Mouse (Mus musculus): Measurements from ENCODE around the gene Rpgr. TPM values are rescaled to one million over a fixed set of nuclear protein-coding genes. Genes with fewer than 3 reads are reported as not detected.

Gene Rpgr
- polyA plus RNA-seq, 1 experiment from 2014 or later: 8.8 TPM

DNA sequence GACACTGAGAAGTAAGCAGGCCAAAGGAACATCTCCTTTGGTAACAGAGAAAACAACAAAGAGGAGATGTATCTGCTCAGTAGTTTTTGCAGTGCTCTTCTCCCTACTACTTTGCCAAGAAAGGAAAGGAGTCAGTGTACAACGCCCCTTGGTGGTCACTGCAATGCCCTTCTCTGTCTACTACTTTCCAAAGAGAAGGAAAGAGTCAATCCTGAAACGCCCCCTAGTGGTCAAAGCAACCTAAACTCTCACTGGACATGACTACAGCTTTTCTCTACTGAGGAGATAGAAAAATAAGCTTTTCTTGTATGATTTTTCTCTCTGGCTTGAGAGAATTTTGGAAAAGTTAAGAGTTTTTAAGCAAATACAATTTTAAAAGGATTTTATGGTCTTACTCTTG is 15.4 kb downstream of the Rpgr start:
- H3K9me3 ChIP-seq (replicated peaks): no peaks in the 10 kb centered on the region

GRCm38 (mm10) chrX:10152390-10152789 is 64.3 kb downstream of the Rpgr start:
- 57% methylated on average over 3 of the region's 3 CpGs for WGBS
- no peak overlapping the region for H3K9ac ChIP-seq
- H3K27ac ChIP-seq: no peak overlapping the region
- no peaks in the 10 kb centered on the region for H3K4me1 ChIP-seq (replicated peaks)
- no peak overlapping the region for H3K4me3 ChIP-seq
- no peak for ATAC-seq (replicated peaks; ENCODE audit: insufficient number of reproducible peaks, insufficient read depth, low FRiP score, low read depth)
- H3K36me3 ChIP-seq: no peaks in the 10 kb centered on the region
- H3K9me3 ChIP-seq (replicated peaks): no peaks in the 10 kb centered on the region
- H3K4me2 ChIP-seq: no peak overlapping the region
- no peaks in the 10 kb centered on the region for H3K27me3 ChIP-seq

More for the DNA sequence above, 15.4 kb downstream of the Rpgr start:
- no peak overlapping the region for H3K27ac ChIP-seq
- WGBS: 21% methylated on average over 2 of the region's 2 CpGs
- no peak overlapping the region for H3K9ac ChIP-seq
- H3K4me1 ChIP-seq (replicated peaks): no peaks in the 10 kb centered on the region
- no peak for ATAC-seq (replicated peaks; ENCODE audit: insufficient number of reproducible peaks, insufficient read depth, low FRiP score, low read depth)
- no peak overlapping the region for H3K4me3 ChIP-seq
- H3K36me3 ChIP-seq: no peaks in the 10 kb centered on the region
- no peaks in the 10 kb centered on the region for H3K27me3 ChIP-seq
- no peak overlapping the region for H3K4me2 ChIP-seq

DNA sequence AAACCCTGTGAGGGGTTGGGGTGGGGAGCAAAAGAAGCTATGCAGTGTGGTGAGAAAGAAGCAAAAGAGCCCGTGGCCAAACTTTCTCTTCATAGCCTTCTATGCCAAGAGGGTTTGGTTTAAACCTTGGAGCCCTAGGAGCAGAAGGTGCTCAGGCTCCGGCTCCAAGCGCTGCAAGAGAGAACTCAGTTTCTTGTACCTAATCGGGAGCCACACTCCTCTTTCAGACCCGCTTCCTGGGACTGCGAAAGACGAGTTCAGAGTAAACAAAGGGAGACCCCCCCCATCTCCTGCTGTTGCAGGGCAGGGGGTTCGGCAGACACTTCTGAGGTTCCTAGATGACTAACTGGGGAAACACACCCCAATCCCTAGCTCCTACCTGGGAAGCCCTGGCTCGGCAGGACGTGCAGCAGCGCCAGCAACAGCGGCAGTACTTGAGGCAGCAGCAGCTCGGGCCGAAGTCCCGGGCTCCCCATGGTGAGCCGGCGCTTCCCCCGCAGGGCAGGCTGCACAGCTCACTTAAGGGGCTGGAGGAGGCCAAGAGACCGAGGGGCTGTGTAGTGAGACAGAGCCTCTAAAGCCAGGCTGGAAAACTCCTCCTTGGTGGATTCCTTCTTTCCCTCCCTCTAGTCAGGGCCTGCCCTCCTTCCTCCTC is 99.5 kb downstream of the Rpgr start, which contains the start of gene Srpx:
TSS of gene Srpx (minus strand) at position 645 of the 655 bp plus-strand sequence.
- Histone ChIP-seq H3K4me3 (peak within 1 kb of the TSS; percentile 44), H3K27ac (no peak within 1 kb of the TSS), H3K27me3 (no peaks in the 10 kb centered on the region), H3K4me1 (replicated peaks) (no peaks in the 10 kb centered on the region), H3K4me2 (peak within 1 kb of the TSS; percentile 65), H3K9ac (0 out of 2 replicates have a peak within 1 kb of the TSS, but pooled peaks have one; percentile 14), H3K9me3 (replicated peaks) (no peaks in the 10 kb centered on the region), H3K36me3 (no peaks in the 10 kb centered on the region)
- no peak for ATAC-seq (replicated peaks; ENCODE audit: insufficient number of reproducible peaks, insufficient read depth, low FRiP score, low read depth)
- WGBS: 15% methylated on average over 18 of the region's 19 CpGs

- H3K4me3 ChIP-seq: no peak overlapping the region
- 52% methylated on average over 3 of the region's 3 CpGs for WGBS
- no peaks in the 10 kb centered on the region for H3K36me3 ChIP-seq
- H3K9ac ChIP-seq: no peak overlapping the region
- H3K4me1 ChIP-seq (replicated peaks): no peaks in the 10 kb centered on the region
- no peak overlapping the region for H3K27ac ChIP-seq
- no peaks in the 10 kb centered on the region for H3K27me3 ChIP-seq
- no peak overlapping the region for H3K4me2 ChIP-seq
- no peak for ATAC-seq (replicated peaks; ENCODE audit: insufficient number of reproducible peaks, insufficient read depth, low FRiP score, low read depth)
- no peaks in the 10 kb centered on the region for H3K9me3 ChIP-seq (replicated peaks)
These were observed 100.9 kb downstream of the Rpgr start for GRCm38 (mm10) chrX:10115780-10116179.

DNA sequence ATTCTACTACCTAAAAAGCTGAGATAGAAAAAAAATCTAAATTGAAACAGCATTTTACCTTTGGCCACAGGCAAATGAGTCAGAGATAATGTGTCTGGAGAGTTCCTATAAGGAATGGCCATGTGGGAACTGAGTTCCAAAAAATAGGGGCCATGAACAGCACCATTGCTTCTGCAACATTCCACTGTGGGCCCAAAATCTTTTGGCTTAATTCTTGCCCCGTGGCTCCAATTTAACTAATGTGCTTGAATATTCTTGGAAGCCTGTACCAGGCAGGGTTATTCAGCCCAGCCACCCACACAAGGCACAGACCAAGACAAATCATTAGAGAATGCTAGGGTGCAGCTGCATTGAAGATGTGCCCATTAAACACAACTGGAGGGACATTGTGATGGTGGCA is 106.0 kb downstream of the Rpgr start:
- 61% methylated on average over 1 of the region's 1 CpGs for WGBS
- Histone ChIP-seq H3K36me3 (no peaks in the 10 kb centered on the region), H3K4me2 (no peak overlapping the region), H3K27me3 (no peaks in the 10 kb centered on the region), H3K4me3 (no peak overlapping the region), H3K9ac (no peak overlapping the region), H3K4me1 (replicated peaks) (no peaks in the 10 kb centered on the region), H3K9me3 (replicated peaks) (no peaks in the 10 kb centered on the region), H3K27ac (no peak overlapping the region)
- no peak for ATAC-seq (replicated peaks; ENCODE audit: insufficient number of reproducible peaks, insufficient read depth, low FRiP score, low read depth)

DNA sequence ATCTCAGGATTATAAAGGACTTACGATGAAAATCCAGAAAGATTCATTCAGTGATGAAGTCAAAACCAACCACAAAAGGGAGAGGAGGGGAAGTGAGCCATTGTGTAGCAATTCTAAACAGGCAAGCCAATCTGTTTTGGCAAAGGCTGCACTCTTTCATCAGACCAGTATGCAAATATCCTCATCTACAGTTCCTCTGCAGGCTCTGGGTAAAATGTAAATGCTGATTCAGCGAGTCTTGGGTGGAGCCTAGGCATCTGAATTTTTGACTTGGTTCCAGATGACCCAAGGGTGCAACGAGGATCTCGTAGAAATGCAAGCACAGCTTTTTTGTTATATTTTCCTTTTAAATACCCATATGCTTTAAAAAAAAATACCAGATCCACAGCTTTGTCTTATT is 108.2 kb downstream of the Rpgr start:
- H3K4me2 ChIP-seq: no peak overlapping the region
- H3K4me1 ChIP-seq (replicated peaks): no peaks in the 10 kb centered on the region
- no peak for ATAC-seq (replicated peaks; ENCODE audit: insufficient number of reproducible peaks, insufficient read depth, low FRiP score, low read depth)
- H3K4me3 ChIP-seq: no peak overlapping the region
- H3K27me3 ChIP-seq: no peaks in the 10 kb centered on the region
- H3K27ac ChIP-seq: no peak overlapping the region
- no peak overlapping the region for H3K9ac ChIP-seq
- 48% methylated on average over 4 of the region's 4 CpGs for WGBS
- H3K36me3 ChIP-seq: no peaks in the 10 kb centered on the region
- no peaks in the 10 kb centered on the region for H3K9me3 ChIP-seq (replicated peaks)

- Histone ChIP-seq H3K27me3 (no peaks in the 10 kb centered on the region), H3K9me3 (replicated peaks) (no peaks in the 10 kb centered on the region), H3K36me3 (no peaks in the 10 kb centered on the region), H3K27ac (no peak overlapping the region), H3K4me2 (no peak overlapping the region), H3K9ac (no peak overlapping the region), H3K4me3 (no peak overlapping the region), H3K4me1 (replicated peaks) (no peaks in the 10 kb centered on the region)
- ATAC-seq (replicated peaks; ENCODE audit: insufficient number of reproducible peaks, insufficient read depth, low FRiP score, low read depth): no peak
- 59% methylated on average over 5 of the region's 5 CpGs for WGBS
These were observed 111.2 kb downstream of the Rpgr start for GRCm38 (mm10) chrX:10105475-10105874.

- Histone ChIP-seq H3K27ac (no peak overlapping the region), H3K9me3 (replicated peaks) (no peaks in the 10 kb centered on the region), H3K9ac (no peak overlapping the region), H3K4me3 (no peak overlapping the region), H3K4me2 (no peak overlapping the region), H3K36me3 (no peaks in the 10 kb centered on the region), H3K4me1 (replicated peaks) (no peaks in the 10 kb centered on the region), H3K27me3 (no peaks in the 10 kb centered on the region)
- no peak for ATAC-seq (replicated peaks; ENCODE audit: insufficient number of reproducible peaks, insufficient read depth, low FRiP score, low read depth)
- WGBS: 88% methylated on average over 1 of the region's 1 CpGs
These were observed 114.0 kb downstream of the Rpgr start for GRCm38 (mm10) chrX:10102739-10103138.

GRCm38 (mm10) chrX:10095797-10096196 is 120.9 kb downstream of the Rpgr start:
- 85% methylated on average over 3 of the region's 3 CpGs for WGBS
- Histone ChIP-seq H3K27ac (no peak overlapping the region), H3K4me1 (replicated peaks) (no peaks in the 10 kb centered on the region), H3K9ac (no peak overlapping the region), H3K4me3 (no peak overlapping the region), H3K36me3 (no peaks in the 10 kb centered on the region), H3K9me3 (replicated peaks) (no peaks in the 10 kb centered on the region), H3K4me2 (no peak overlapping the region), H3K27me3 (no peaks in the 10 kb centered on the region)
- ATAC-seq (replicated peaks; ENCODE audit: insufficient number of reproducible peaks, insufficient read depth, low FRiP score, low read depth): no peak

DNA sequence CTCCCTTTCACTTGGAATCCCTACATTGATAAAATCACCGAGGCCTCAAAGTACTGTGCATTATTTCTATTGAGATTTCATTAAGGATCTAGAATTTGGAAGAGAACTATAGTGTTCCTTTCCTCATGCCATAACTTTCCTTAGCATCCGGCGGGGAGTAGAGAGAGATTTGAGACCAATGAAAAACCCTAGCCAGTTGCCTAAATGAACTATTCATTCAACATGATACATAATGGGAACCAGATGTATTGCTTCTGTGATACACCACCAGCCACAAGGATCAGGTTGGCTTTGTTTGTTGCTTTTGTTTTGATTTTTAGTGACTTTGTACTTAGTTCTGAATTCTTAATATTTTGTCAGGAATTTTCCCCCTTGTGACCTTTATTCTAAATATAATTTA is 136.3 kb downstream of the Rpgr start:
- Histone ChIP-seq H3K27me3 (no peaks in the 10 kb centered on the region), H3K4me1 (replicated peaks) (no peaks in the 10 kb centered on the region), H3K27ac (no peak overlapping the region), H3K4me3 (no peak overlapping the region), H3K9me3 (replicated peaks) (no peaks in the 10 kb centered on the region), H3K36me3 (no peaks in the 10 kb centered on the region), H3K4me2 (no peak overlapping the region), H3K9ac (no peak overlapping the region)
- WGBS: 75% methylated on average over 3 of the region's 3 CpGs
- ATAC-seq (replicated peaks; ENCODE audit: insufficient number of reproducible peaks, insufficient read depth, low FRiP score, low read depth): no peak

- 70% methylated on average over 1 of the region's 1 CpGs for WGBS
- H3K27ac ChIP-seq: no peak overlapping the region
- H3K27me3 ChIP-seq: no peaks in the 10 kb centered on the region
- H3K9ac ChIP-seq: no peak overlapping the region
- no peaks in the 10 kb centered on the region for H3K9me3 ChIP-seq (replicated peaks)
- no peak overlapping the region for H3K4me3 ChIP-seq
- H3K4me2 ChIP-seq: no peak overlapping the region
- no peaks in the 10 kb centered on the region for H3K36me3 ChIP-seq
- H3K4me1 ChIP-seq (replicated peaks): no peaks in the 10 kb centered on the region
- no peak for ATAC-seq (replicated peaks; ENCODE audit: insufficient number of reproducible peaks, insufficient read depth, low FRiP score, low read depth)
These were observed 136.7 kb downstream of the Rpgr start for GRCm38 (mm10) chrX:10079981-10080380.

DNA sequence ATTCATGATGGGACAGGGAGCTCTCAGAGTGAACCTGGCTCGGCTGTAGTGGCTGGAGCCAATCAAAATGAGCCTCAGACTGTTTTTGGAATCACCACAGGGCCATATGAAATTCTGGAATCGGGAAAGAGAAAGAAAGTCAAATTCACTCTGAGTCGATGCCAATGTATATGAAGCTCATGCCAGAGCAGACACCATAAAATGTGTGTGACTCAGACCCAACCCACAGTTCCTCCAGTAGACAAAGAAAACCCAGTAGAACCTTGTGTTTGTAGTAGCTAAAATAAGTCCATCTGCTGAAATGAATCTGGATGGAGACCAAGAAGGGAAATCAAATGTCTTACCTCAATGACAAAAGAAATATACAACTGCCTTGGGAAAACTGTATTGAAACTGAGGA is 142.8 kb downstream of the Rpgr start:
- H3K4me2 ChIP-seq: no peak overlapping the region
- 72% methylated on average over 3 of the region's 3 CpGs for WGBS
- H3K27me3 ChIP-seq: no peaks in the 10 kb centered on the region
- no peak overlapping the region for H3K27ac ChIP-seq
- no peak overlapping the region for H3K4me3 ChIP-seq
- no peaks in the 10 kb centered on the region for H3K4me1 ChIP-seq (replicated peaks)
- H3K9me3 ChIP-seq (replicated peaks): no peaks in the 10 kb centered on the region
- H3K9ac ChIP-seq: no peak overlapping the region
- H3K36me3 ChIP-seq: no peaks in the 10 kb centered on the region
- ATAC-seq (replicated peaks; ENCODE audit: insufficient number of reproducible peaks, insufficient read depth, low FRiP score, low read depth): no peak

Data from heart, embryonic 15.5 days (tissue).